Mouse (Mus musculus) midbrain, embryonic 14.5 days (tissue): Measurements from ENCODE around the gene Tmem178b. TPM values are rescaled to one million over a fixed set of nuclear protein-coding genes. Genes with fewer than 3 reads are reported as not detected.
A peak's percentile ranks its signal among the peaks of the same experiment; 100 is the strongest.

Source experiments
- ATAC-seq: fragments of 200-750 bp; cut with Nextera tagmentation; 2 replicates; pipeline ENCODE4 v1.8.0; 2017; ENCODE audit warnings: moderate number of reproducible peaks, moderate library complexity; ENCODE audit not compliant: low FRiP score, low TSS enrichment
- DNase-seq: peaks from one replicate; pipeline ENCODE4 v3.0.0-alpha.2; 2015
- H3K27ac ChIP-seq: fragments of 300-500 bp; sonication (generic); replicated peaks from 2 replicates; pipeline ENCODE4 v1.5.1; 2014; ENCODE audit warnings: mild to moderate bottlenecking, low read depth, low read length, moderate library complexity
- H3K27me3 ChIP-seq: fragments of 300-500 bp; sonication (generic); 2 replicates; pipeline ENCODE4 v1.6.1; 2014; ENCODE audit warnings: low read length, control low read depth, mixed read lengths; ENCODE audit not compliant: control insufficient read depth, insufficient read depth
- H3K36me3 ChIP-seq: fragments of 300-500 bp; sonication (generic); 2 replicates; pipeline ENCODE4 v1.6.1; 2014; ENCODE audit warnings: low read length, control low read depth; ENCODE audit not compliant: control insufficient read depth, insufficient read depth
- H3K4me1 ChIP-seq: fragments of 300-500 bp; sonication (generic); 2 replicates; pipeline ENCODE4 v1.6.1; 2014; ENCODE audit warnings: mild to moderate bottlenecking, antibody characterized with exemption, low read length, control low read depth; ENCODE audit not compliant: control insufficient read depth, insufficient read depth
- H3K4me2 ChIP-seq: fragments of 300-500 bp; sonication (generic); 2 replicates; pipeline ENCODE4 v1.6.1; 2014; ENCODE audit warnings: mild to moderate bottlenecking, low read length, moderate library complexity
- H3K4me3 ChIP-seq: fragments of 300-500 bp; sonication (generic); replicated peaks from 2 replicates; pipeline ENCODE4 v1.5.1; 2014; ENCODE audit warnings: low read depth, low read length
- H3K9ac ChIP-seq: fragments of 300-500 bp; sonication (generic); replicated peaks from 2 replicates; pipeline ENCODE4 v1.6.1; 2014; ENCODE audit warnings: mild to moderate bottlenecking, low read length, moderate library complexity
- H3K9me3 ChIP-seq: fragments of 300-500 bp; sonication (generic); 2 replicates; pipeline ENCODE4 v1.6.1; 2016; ENCODE audit warnings: low read length, control low read depth, mixed read lengths; ENCODE audit not compliant: control insufficient read depth
- WGBS: fragments of 180-500 bp; shearing (Covaris S2); extraction: QIAGEN DNeasy Blood & Tissue Kit; methylation state at CpG from one replicate; pipeline ENCODE4 v1.1.7; 2014; 5-methylcytosine and 5-hydroxymethylcytosine counted together
- polyA plus RNA-seq: library from polyadenylated mRNA; unstranded; fragments of >200 nt; fragmentation: Nextera tagmentation; extraction: Ambion mirVana; gene quantifications from 2 replicates; pipeline ENCODE4 v1.2.1, GENCODE M21; 2014

The Tmem178b gene
- polyA plus RNA-seq, 1 experiment from 2014 or later: 44.6 TPM

- ATAC-seq (peak; percentile 25), DNase-seq (peak; percentile 73)
- H3K27ac ChIP-seq: peak overlapping the region; percentile 96
- H3K9me3 ChIP-seq: no peaks in the 10 kb centered on the region
- H3K4me1 ChIP-seq: peaks cover 31% of the 10 kb centered on the region
- WGBS: under 1% methylated on average over 39 of the region's 39 CpGs
- H3K4me2 ChIP-seq: peak overlapping the region; percentile 89
- H3K9ac ChIP-seq: peak overlapping the region; percentile 86
- no peaks in the 10 kb centered on the region for H3K36me3 ChIP-seq
- no peaks in the 10 kb centered on the region for H3K27me3 ChIP-seq
- H3K4me3 ChIP-seq: peak overlapping the region; percentile 82
These were observed 668 bp upstream of the Tmem178b start for GRCm38 (mm10) chr6:39872306-39872900.

DNA sequence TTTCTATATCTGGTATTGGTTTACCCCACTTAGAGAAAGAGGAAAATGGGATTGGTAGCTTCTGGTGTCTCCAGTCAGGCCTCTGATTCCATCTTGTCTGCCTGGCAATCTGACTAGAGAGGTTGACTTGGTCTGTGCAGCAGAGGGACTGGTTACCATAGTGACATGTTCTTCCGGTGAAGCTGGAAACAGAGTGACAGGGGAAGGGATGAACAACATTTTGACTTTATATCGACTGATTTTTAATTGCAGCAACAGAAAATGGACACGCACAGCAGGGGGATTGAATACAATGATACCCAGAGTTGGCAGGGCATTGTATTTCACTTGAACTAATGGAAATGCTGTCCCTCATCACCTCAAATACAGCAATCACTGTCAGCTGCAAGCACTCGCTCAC lies 2.1 kb downstream of the Tmem178b start:
- WGBS: 15% methylated on average over 4 of the region's 4 CpGs
- Histone ChIP-seq H3K27ac (peak overlapping the region; percentile 67), H3K9me3 (no peaks in the 10 kb centered on the region)

GRCm38 (mm10) chr6:39876444-39876843 lies 3.4 kb downstream of the Tmem178b start:
- no peak for ATAC-seq
- no peaks in the 10 kb centered on the region for H3K9me3 ChIP-seq
- no peak overlapping the region for H3K9ac ChIP-seq
- H3K36me3 ChIP-seq: peaks cover 3% of the 10 kb centered on the region; the same call in 1 of the 2 replicates
- peaks cover 31% of the 10 kb centered on the region for H3K4me1 ChIP-seq
- H3K4me3 ChIP-seq: no peak overlapping the region
- DNase-seq: no peak
- no peaks in the 10 kb centered on the region for H3K27me3 ChIP-seq
- WGBS: 81% methylated on average over 3 of the region's 3 CpGs
- peak overlapping the region; percentile 89 for H3K4me2 ChIP-seq
- H3K27ac ChIP-seq: no peak overlapping the region

More for the DNA sequence above, 2.1 kb downstream of the Tmem178b start:
- DNase-seq (peak; percentile 77), ATAC-seq (no peak)
- H3K4me2 ChIP-seq: peak overlapping the region; percentile 89
- peaks cover 31% of the 10 kb centered on the region for H3K4me1 ChIP-seq
- H3K27me3 ChIP-seq: no peaks in the 10 kb centered on the region
- peak overlapping the region; percentile 82 for H3K4me3 ChIP-seq
- peak overlapping the region; percentile 51; the same call in 1 of the 2 replicates for H3K9ac ChIP-seq
- H3K36me3 ChIP-seq: peaks cover 3% of the 10 kb centered on the region; the same call in 1 of the 2 replicates

GRCm38 (mm10) chr6:39890811-39891210 lies 17.7 kb downstream of the Tmem178b start:
- H3K36me3 ChIP-seq: no peaks in the 10 kb centered on the region
- ATAC-seq (no peak), DNase-seq (no peak)
- peaks cover 3% of the 10 kb centered on the region; the same call in 1 of the 2 replicates for H3K4me1 ChIP-seq
- WGBS: 83% methylated on average over 3 of the region's 3 CpGs
- H3K4me3 ChIP-seq: no peak overlapping the region
- no peak overlapping the region for H3K9ac ChIP-seq
- no peak overlapping the region for H3K4me2 ChIP-seq
- H3K27ac ChIP-seq: no peak overlapping the region
- no peaks in the 10 kb centered on the region for H3K27me3 ChIP-seq
- no peaks in the 10 kb centered on the region for H3K9me3 ChIP-seq

DNA sequence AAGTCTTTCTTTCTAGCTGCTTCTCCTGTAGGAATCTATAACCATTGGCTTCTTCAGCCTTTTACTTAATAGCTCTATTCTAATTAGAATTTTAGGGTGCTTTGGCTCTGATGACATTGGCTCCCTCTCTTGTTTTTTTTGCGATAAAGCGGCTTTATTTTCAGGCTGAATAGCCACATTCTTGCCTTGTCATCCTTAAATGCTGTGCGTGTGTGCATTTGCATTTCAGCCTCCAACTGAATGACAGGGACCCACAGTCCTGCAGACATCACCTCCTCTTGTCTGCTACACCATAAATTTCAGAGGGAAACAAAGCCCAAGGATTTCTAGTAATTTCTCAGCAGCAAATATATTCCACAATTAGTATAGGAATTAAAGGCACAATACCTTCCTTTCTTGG lies 23.4 kb downstream of the Tmem178b start:
- H3K9ac ChIP-seq: no peak overlapping the region
- no peaks in the 10 kb centered on the region for H3K9me3 ChIP-seq
- no peaks in the 10 kb centered on the region for H3K27me3 ChIP-seq
- DNase-seq (peak; percentile 43), ATAC-seq (no peak)
- H3K27ac ChIP-seq: no peak overlapping the region
- peaks cover 11% of the 10 kb centered on the region; the same call in 1 of the 2 replicates for H3K4me1 ChIP-seq
- H3K4me2 ChIP-seq: no peak overlapping the region
- no peak overlapping the region for H3K4me3 ChIP-seq
- H3K36me3 ChIP-seq: no peaks in the 10 kb centered on the region
- WGBS: 16% methylated on average over 3 of the region's 3 CpGs

- Histone ChIP-seq H3K36me3 (no peaks in the 10 kb centered on the region), H3K9me3 (no peaks in the 10 kb centered on the region), H3K27me3 (no peaks in the 10 kb centered on the region), H3K9ac (no peak overlapping the region), H3K4me2 (no peak overlapping the region), H3K27ac (no peak overlapping the region), H3K4me3 (no peak overlapping the region), H3K4me1 (peaks cover 27% of the 10 kb centered on the region)
- WGBS: 63% methylated on average over 4 of the region's 4 CpGs
- ATAC-seq (no peak), DNase-seq (no peak)
These were observed 26.2 kb downstream of the Tmem178b start for GRCm38 (mm10) chr6:39899231-39899630.

DNA sequence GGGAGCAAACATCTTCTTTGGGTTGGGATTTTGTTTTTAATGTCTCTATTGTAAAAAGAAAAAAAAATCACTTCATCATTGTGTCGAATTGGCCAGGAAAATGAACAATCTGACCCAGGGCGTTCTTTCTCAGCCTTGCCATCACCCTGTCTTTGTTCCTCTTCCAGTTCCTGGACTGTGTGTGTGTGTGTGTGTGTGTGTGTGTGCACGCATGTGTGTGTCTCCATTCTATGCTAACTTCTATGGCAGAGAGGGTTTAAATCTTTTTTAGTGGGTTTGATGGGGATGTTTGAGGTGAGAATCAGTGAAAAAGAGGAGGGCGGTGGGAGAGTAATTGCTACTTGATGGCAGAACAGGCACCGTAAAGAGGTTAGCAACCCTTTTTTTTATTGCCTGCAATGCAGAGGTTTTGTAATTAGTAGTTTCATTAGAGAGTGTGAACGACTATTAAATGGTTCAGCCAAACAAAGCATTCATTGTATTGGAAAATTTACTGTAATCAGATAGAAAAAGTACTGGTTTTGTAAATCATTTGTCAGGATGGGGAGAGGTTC lies 30.2 kb downstream of the Tmem178b start:
- H3K4me3 ChIP-seq: no peak overlapping the region
- 64% methylated on average over 6 of the region's 6 CpGs for WGBS
- H3K27me3 ChIP-seq: no peaks in the 10 kb centered on the region
- H3K36me3 ChIP-seq: no peaks in the 10 kb centered on the region
- DNase-seq (no peak), ATAC-seq (no peak)
- H3K4me2 ChIP-seq: no peak overlapping the region
- H3K27ac ChIP-seq: peak overlapping the region; percentile 41; the same call in 1 of the 2 replicates
- no peaks in the 10 kb centered on the region for H3K9me3 ChIP-seq
- peaks cover 17% of the 10 kb centered on the region for H3K4me1 ChIP-seq
- no peak overlapping the region; the same call in 1 of the 2 replicates for H3K9ac ChIP-seq

DNA sequence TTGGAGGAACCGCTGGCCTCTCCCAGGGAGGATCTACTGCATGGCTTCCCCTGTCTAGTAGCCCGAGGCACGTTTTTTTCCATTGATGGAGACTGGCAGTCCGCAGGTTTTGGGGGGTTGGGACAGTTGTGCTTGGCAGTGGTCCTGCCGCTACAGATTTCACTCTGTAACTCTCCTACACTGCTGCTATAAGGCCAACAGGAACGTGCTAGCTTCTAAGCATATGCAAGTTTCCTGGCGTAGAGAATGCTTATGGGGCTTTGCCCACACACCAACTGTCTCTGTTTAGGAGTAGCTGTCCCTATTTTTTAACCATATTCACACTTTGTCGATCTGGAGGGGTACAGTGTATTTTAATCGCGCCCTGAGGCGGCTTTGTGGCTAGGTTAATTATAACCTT lies 30.8 kb downstream of the Tmem178b start:
- Histone ChIP-seq H3K27me3 (no peaks in the 10 kb centered on the region), H3K36me3 (no peaks in the 10 kb centered on the region), H3K4me2 (no peak overlapping the region), H3K27ac (peak overlapping the region; percentile 41; the same call in 1 of the 2 replicates), H3K9ac (no peak overlapping the region; the same call in 1 of the 2 replicates), H3K4me3 (no peak overlapping the region), H3K4me1 (peaks cover 17% of the 10 kb centered on the region), H3K9me3 (no peaks in the 10 kb centered on the region)
- peak; percentile 60 for DNase-seq
- WGBS: 56% methylated on average over 11 of the region's 11 CpGs
- ATAC-seq: 0 out of 2 replicates have a peak, but pooled peaks have one; percentile 31

- H3K27me3 ChIP-seq: no peaks in the 10 kb centered on the region
- WGBS: 51% methylated on average over 8 of the region's 8 CpGs
- H3K27ac ChIP-seq: no peak overlapping the region
- H3K9ac ChIP-seq: no peak overlapping the region
- H3K36me3 ChIP-seq: no peaks in the 10 kb centered on the region
- DNase-seq: no peak
- no peak overlapping the region for H3K4me2 ChIP-seq
- no peak overlapping the region for H3K4me3 ChIP-seq
- ATAC-seq: no peak
- no peaks in the 10 kb centered on the region for H3K9me3 ChIP-seq
- H3K4me1 ChIP-seq: peaks cover 14% of the 10 kb centered on the region
These were observed 41.9 kb downstream of the Tmem178b start for GRCm38 (mm10) chr6:39914956-39915355.
